Mouse (Mus musculus): ENCODE results near the gene Gnao1. TPM values are rescaled to one million over a fixed set of nuclear protein-coding genes. Genes with fewer than 3 reads are reported as not detected.
A peak's percentile ranks its signal among the peaks of the same experiment; 100 is the strongest.

Gene Gnao1
- polyA plus RNA-seq, 1 experiment from 2014 or later, result 1.1 TPM

DNA sequence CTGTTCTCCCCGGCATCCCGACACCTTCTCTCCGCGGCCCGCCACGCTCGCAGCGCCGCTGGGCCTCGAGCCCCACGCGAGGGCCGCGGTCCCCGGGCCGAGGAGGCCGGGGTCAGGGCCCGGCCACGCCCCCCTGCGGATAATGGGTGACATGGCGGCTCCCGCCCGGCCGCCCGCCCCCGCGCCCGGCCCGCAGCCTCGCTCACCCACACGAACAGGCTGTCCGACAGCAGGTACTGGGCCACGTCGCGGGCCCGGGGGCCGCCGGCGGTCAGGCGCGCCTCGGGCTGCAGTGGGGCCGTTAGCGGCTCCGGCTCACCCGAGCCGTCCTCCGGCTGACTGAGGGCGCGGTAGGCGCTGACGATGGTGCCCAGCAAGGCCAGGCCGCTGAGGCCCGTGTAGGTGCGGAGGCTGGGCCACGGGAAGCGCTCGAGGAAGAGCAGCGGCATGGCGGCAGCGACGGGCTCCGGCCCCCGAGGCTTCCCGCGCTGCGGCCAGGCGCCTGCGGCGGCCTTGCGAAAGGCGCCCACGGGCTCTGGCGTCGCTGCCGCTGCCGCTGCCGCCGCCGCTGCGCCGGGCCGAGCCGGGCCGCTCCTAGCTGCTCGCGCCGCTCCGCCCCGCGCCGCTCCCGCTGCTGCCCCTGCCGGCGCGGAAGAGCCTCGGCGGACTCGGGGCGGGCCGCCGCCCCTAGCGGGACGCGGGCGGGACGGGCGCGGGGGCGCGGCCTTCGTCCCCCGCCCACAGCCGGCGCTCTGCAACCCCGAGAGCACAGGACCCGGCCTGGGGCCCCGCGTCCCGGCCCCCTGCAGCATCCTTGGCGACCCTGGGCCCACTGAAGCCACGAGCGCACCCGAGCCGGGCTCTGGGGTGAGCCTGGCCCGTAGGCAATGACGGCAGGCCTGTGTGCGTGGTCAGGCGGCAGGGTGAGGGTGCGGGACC, 202.5 kb downstream of the Gnao1 start, which contains the start of gene Amfr:
Amfr (minus strand) TSS at position 830 of the 939 bp plus-strand sequence.
- WGBS, result under 1% methylated on average over 68 of the region's 130 CpGs
- peak; percentile 80 for DNase-seq (ENCODE audit: low spot score)
- H3K4me3 ChIP-seq (ENCODE audit: low read depth, low read length), result peak within 1 kb of the TSS; percentile 89

GRCm38 (mm10) chr8:94013026-94013612, 203.4 kb downstream of the Gnao1 start:
- Histone ChIP-seq H3K9me3 (ENCODE audit: control insufficient read depth, low read length) (no peaks in the 10 kb centered on the region), H3K4me1 (ENCODE audit: control insufficient read depth, insufficient read depth, low read length) (peaks cover 6% of the 10 kb centered on the region; the same call in 1 of the 2 replicates), H3K9ac (ENCODE audit: low read length) (peak overlapping the region; percentile 94), H3K4me3 (ENCODE audit: low read depth, low read length) (peak overlapping the region; percentile 89), H3K27ac (replicated peaks; ENCODE audit: low read depth, low read length) (no peak overlapping the region; the same call in 1 of the 2 replicates), H3K36me3 (ENCODE audit: control insufficient read depth, insufficient read depth, low read length) (no peaks in the 10 kb centered on the region), H3K4me2 (ENCODE audit: low read depth, severe bottlenecking) (peak overlapping the region; percentile 89), H3K27me3 (ENCODE audit: control insufficient read depth, insufficient read depth, low read length) (no peaks in the 10 kb centered on the region)
- 40% methylated on average over 7 of the region's 7 CpGs for WGBS
- ATAC-seq (ENCODE audit: insufficient number of reproducible peaks, low FRiP score, low TSS enrichment, low read depth) (no peak), DNase-seq (ENCODE audit: low spot score) (no peak)

More for the DNA sequence above, 202.5 kb downstream of the Gnao1 start, which contains the start of gene Amfr:
- Histone ChIP-seq H3K4me2 (ENCODE audit: low read depth, severe bottlenecking) (peak within 1 kb of the TSS; percentile 89), H3K9ac (ENCODE audit: low read length) (peak within 1 kb of the TSS; percentile 94), H3K9me3 (ENCODE audit: control insufficient read depth, low read length) (no peaks in the 10 kb centered on the region), H3K4me1 (ENCODE audit: control insufficient read depth, insufficient read depth, low read length) (peaks cover 6% of the 10 kb centered on the region; the same call in 1 of the 2 replicates), H3K27ac (replicated peaks; ENCODE audit: low read depth, low read length) (peak within 1 kb of the TSS; percentile 87), H3K36me3 (ENCODE audit: control insufficient read depth, insufficient read depth, low read length) (no peaks in the 10 kb centered on the region), H3K27me3 (ENCODE audit: control insufficient read depth, insufficient read depth, low read length) (no peaks in the 10 kb centered on the region)
- peak; percentile 85 for ATAC-seq (ENCODE audit: insufficient number of reproducible peaks, low FRiP score, low TSS enrichment, low read depth)

Small RNA genes within 50 kb of the gene (microRNA-seq; reads per million reads assigned to microRNA genes)
- gene Gm24159, result not detected

Other genes starting within 250 kb of the Gnao1 start
- 37.3 and 44.9 TPM in 2 replicates for gene Amfr, start 202.9 kb downstream of the Gnao1 start, polyA plus RNA-seq (2014; fragmentation: Nextera tagmentation; extraction: Ambion mirVana)
- gene Nudt21, start 227.1 kb downstream of the Gnao1 start, polyA plus RNA-seq (2014; fragmentation: Nextera tagmentation; extraction: Ambion mirVana), result 154 and 162 TPM in 2 replicates
- 14.4 and 14.6 TPM in 2 replicates for gene Ogfod1, start 227.2 kb downstream of the Gnao1 start, polyA plus RNA-seq (2014; fragmentation: Nextera tagmentation; extraction: Ambion mirVana)